Mouse (Mus musculus) neural tube, embryonic 14.5 days (tissue): ENCODE measurements around the gene Cfap20. TPM values are rescaled to one million over a fixed set of nuclear protein-coding genes. Genes with fewer than 3 reads are reported as not detected.

ENCODE experiments used
- ATAC-seq: fragments of 200-750 bp; cut with Nextera tagmentation; 2 replicates; pipeline ENCODE4 v1.8.0; 2017; ENCODE audit warnings: low read depth, mild to moderate bottlenecking, moderate TSS enrichment, moderate library complexity
- H3K27ac ChIP-seq: fragments of 300-500 bp; sonication (generic); 2 replicates; pipeline ENCODE4 v1.5.1; 2014; ENCODE audit warnings: low read depth, mild to moderate bottlenecking, control low read depth, low read length, moderate library complexity, mixed read lengths
- H3K27me3 ChIP-seq: fragments of 300-500 bp; sonication (generic); 2 replicates; pipeline ENCODE4 v1.6.1; 2014; ENCODE audit warnings: low read length; ENCODE audit not compliant: control insufficient read depth, insufficient read depth
- H3K36me3 ChIP-seq: fragments of 300-500 bp; sonication (generic); 2 replicates; pipeline ENCODE4 v1.6.1; 2014; ENCODE audit warnings: low read length, mixed read lengths; ENCODE audit not compliant: control insufficient read depth, insufficient read depth
- H3K4me1 ChIP-seq: fragments of 300-500 bp; sonication (generic); 2 replicates; pipeline ENCODE4 v1.6.1; 2014; ENCODE audit warnings: low read length; ENCODE audit not compliant: control insufficient read depth, insufficient read depth
- H3K4me2 ChIP-seq: fragments of 300-500 bp; sonication (generic); 2 replicates; pipeline ENCODE4 v1.6.1; 2014; ENCODE audit warnings: mild to moderate bottlenecking, low read depth, low read length, control low read depth
- H3K4me3 ChIP-seq: fragments of 300-500 bp; sonication (generic); 2 replicates; pipeline ENCODE4 v1.5.1; 2014; ENCODE audit warnings: low read depth, low read length, control low read depth, mixed read lengths
- H3K9ac ChIP-seq: fragments of 300-500 bp; sonication (generic); replicated peaks from 2 replicates; pipeline ENCODE4 v1.6.1; 2014; ENCODE audit warnings: low read depth, mild to moderate bottlenecking, control low read depth, low read length, mixed read lengths
- H3K9me3 ChIP-seq: fragments of 300-500 bp; sonication (generic); 2 replicates; pipeline ENCODE4 v1.6.1; 2016; ENCODE audit warnings: low read length; ENCODE audit not compliant: control insufficient read depth
- WGBS: fragments of 180-500 bp; shearing (Covaris S2); extraction: QIAGEN DNeasy Blood & Tissue Kit; methylation state at CpG from one replicate; pipeline ENCODE4 v1.1.7; 2014; 5-methylcytosine and 5-hydroxymethylcytosine counted together
- polyA plus RNA-seq: library from polyadenylated mRNA; unstranded; fragments of >200 nt; fragmentation: Nextera tagmentation; extraction: Ambion mirVana; gene quantifications from 2 replicates; pipeline ENCODE4 v1.2.1, GENCODE M21; 2014

The Cfap20 gene
- polyA plus RNA-seq, 1 experiment from 2014 or later: 133 TPM

DNA sequence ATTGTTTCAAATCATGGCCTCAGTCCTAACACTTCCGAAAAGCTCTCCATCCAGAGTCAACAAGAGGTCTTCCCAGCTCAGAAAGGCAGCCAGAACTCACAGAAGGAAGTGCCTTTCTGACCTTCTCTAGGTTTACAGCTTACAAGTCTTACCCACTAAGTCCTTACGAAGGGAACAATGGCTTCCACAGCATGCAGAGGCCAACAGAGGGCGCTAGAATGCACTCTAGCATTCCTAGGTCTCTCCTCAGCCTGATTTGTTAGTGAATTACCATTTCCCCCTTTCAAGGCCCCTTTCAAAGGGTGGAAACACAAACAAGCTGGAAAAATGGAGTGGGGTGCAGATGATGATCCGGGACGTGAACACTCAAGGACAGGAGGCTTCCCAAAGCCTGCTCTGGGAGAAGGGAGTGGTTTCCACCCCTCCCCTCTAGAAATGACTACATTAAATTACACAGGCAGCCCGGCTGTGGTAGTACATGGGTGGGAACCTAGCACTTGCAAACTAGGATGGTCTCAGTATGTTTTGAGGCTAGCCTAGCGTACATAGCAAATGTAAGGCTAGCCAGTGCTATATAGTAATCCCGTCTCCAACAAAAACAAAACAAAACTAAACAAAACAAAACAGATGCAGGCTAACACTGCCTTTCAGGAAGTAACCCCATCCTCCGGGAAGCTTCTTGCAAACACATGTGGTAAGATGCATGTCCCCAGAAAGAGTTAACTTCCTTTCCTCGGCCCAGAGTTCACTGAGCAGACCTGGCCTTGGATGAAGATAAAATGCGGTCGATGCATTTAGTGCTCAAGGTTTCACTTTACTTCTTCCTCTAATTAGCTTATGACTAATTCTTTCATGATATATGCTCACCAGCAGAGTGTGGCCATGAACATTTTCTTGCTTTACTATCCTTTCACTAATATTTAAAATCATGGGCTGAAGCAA lies 6.8 kb downstream of the Cfap20 start:
- Histone ChIP-seq H3K27ac (peak overlapping the region; percentile 71), H3K4me3 (no peak overlapping the region), H3K36me3 (no peaks in the 10 kb centered on the region), H3K9ac (no peak overlapping the region), H3K4me2 (peak overlapping the region; percentile 3; the same call in 1 of the 2 replicates), H3K9me3 (no peaks in the 10 kb centered on the region), H3K4me1 (peaks cover 34% of the 10 kb centered on the region), H3K27me3 (no peaks in the 10 kb centered on the region)
- peak; percentile 47; the same call in 1 of the 2 replicates for ATAC-seq
- 34% methylated on average over 12 of the region's 12 CpGs for WGBS

DNA sequence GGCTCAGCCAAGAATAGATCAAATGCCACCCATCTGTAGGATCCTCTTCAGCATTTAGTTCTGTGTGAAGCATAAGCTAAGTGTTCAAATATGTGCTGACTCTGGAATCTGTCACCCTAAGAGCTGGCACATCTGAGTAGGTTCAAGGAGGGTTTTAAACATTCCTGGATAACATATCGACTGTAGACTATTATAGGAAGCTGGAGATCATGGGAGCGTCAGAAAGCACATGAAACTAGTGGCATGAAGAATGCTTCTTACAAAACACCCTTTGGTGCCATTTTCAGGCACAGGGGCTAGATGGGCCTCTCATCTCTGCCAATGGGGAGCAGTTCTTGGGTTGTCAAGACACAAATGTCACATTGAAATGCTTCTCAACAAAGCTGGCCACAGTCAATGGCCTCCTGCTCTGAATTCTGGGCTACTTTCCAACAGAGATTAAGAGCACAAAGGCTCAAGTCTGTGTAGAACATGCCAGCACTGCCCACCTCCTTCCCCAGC lies 7.8 kb downstream of the Cfap20 start:
- Histone ChIP-seq H3K9ac (no peak overlapping the region), H3K4me3 (no peak overlapping the region), H3K4me2 (no peak overlapping the region), H3K27ac (peak overlapping the region; percentile 65), H3K9me3 (no peaks in the 10 kb centered on the region), H3K36me3 (peaks cover 8% of the 10 kb centered on the region), H3K27me3 (no peaks in the 10 kb centered on the region), H3K4me1 (peaks cover 26% of the 10 kb centered on the region)
- ATAC-seq: peak; percentile 70; the same call in 1 of the 2 replicates
- 44% methylated on average over 2 of the region's 2 CpGs for WGBS

DNA sequence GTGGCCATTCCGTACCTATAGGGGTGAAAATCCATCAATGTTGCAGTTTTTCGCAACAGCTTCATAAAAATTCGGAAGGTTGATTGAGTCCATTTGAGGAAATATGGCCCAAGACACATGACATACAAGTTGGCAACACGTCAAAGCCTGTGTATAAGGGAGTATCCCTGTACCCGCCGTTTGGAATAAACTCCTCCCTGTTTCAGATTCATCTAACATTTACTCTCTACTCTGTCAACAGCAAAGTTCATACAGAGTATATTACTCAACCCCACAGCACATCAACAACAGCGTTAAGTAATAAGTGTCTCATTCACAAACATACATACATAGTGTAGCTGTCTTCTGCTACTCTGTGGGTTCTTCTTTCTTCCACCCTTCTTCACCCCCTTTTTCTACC lies 10.0 kb downstream of the Cfap20 start:
- Histone ChIP-seq H3K27ac (no peak overlapping the region), H3K4me3 (no peak overlapping the region), H3K27me3 (no peaks in the 10 kb centered on the region), H3K9ac (no peak overlapping the region), H3K4me2 (no peak overlapping the region), H3K9me3 (no peaks in the 10 kb centered on the region), H3K36me3 (peaks cover 25% of the 10 kb centered on the region), H3K4me1 (peaks cover 18% of the 10 kb centered on the region)
- no peak for ATAC-seq
- WGBS: 93% methylated on average over 7 of the region's 7 CpGs

DNA sequence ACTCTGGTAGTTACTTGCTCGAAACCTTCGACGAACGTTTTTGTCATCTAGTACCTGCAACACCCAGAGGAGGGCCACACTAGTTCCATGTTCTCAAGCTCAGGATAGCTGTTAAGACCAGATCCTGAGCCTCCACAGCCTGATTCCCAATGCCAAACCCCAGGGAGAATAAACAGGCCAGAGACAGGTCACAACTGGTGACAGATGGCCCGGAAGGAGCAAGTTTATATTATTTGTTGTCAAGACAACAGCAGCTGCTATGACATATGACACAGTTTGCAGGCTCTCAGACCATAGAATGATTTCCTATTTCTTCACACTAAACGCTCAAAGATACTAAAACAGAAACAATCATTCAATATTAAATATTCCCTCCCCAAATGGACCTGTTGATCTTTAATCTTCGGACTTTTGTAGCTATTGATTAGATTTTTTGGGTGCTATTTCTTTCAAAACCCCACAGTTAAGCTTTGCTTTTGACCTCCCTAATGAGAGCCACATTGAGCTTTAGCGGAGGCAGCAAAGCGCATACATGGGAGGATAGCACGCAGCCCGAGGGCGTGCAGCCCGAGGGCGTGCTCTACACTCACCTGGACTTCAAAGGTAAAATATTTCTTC lies 12.4 kb downstream of the Cfap20 start:
- Histone ChIP-seq H3K4me1 (peaks cover 7% of the 10 kb centered on the region; the same call in 1 of the 2 replicates), H3K9ac (no peak overlapping the region), H3K4me2 (no peak overlapping the region), H3K9me3 (no peaks in the 10 kb centered on the region), H3K27ac (no peak overlapping the region), H3K27me3 (no peaks in the 10 kb centered on the region), H3K4me3 (no peak overlapping the region), H3K36me3 (peaks cover 25% of the 10 kb centered on the region)
- 96% methylated on average over 14 of the region's 14 CpGs for WGBS
- no peak for ATAC-seq

DNA sequence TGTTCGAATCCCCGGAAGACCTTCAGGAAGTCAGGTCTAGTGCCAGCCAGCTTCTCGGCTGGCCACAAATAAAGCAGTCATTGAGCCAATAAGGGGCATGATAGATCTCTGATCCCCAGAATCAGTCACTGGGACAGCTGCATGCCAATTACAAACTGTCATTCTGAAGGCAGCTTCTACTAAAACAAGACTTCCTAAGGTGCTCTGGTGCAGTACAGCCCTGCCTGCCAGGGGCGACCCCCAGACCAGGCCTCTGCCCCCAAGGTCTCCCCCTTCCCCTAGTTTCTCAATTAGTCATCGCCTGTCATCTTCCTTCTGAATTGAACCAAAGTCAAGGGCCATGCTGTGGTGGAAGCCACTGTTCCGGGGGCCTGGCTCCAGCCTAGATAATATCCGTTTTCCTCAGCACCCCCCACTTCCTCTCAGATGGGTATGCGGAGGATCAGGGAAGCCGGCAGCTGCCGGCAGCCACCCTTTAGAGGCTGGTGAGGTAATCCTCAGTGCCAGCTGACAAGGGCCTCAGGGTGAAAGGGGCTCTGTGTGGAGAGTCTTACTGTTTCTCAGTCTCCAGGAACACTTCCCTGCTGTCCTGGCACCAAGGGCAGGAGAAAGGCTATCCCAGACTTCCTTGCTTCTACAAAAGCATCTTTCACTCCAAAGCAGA lies 23.2 kb downstream of the Cfap20 start:
- Histone ChIP-seq H3K36me3 (no peaks in the 10 kb centered on the region), H3K4me1 (no peaks in the 10 kb centered on the region), H3K4me2 (no peak overlapping the region), H3K9ac (no peak overlapping the region), H3K27me3 (no peaks in the 10 kb centered on the region), H3K27ac (no peak overlapping the region), H3K9me3 (no peaks in the 10 kb centered on the region), H3K4me3 (no peak overlapping the region)
- no peak for ATAC-seq
- WGBS: 49% methylated on average over 10 of the region's 10 CpGs

DNA sequence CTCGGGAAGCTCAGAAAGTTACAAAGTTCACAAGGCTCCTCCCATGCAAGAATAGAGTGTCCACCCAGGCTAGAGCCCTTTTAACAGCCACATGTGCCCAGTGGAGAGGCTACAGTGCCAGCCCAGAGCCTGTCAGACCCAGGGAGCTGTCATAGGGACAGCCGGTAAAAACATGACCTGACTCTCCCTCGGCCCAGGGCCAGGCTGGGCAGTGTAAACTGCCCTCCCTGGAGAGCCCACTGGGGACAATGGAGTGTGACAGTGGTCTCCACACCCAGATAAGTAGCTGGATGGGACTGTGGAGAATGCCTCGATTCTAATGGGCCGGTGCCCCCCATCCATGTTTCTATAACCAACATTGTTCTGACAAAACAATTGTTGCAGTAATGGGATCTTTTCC lies 25.2 kb downstream of the Cfap20 start:
- no peaks in the 10 kb centered on the region for H3K36me3 ChIP-seq
- ATAC-seq: no peak
- no peaks in the 10 kb centered on the region for H3K4me1 ChIP-seq
- no peaks in the 10 kb centered on the region for H3K9me3 ChIP-seq
- H3K27me3 ChIP-seq: no peaks in the 10 kb centered on the region
- 83% methylated on average over 5 of the region's 5 CpGs for WGBS
- H3K4me3 ChIP-seq: no peak overlapping the region
- no peak overlapping the region for H3K4me2 ChIP-seq
- H3K27ac ChIP-seq: no peak overlapping the region
- H3K9ac ChIP-seq: no peak overlapping the region

DNA sequence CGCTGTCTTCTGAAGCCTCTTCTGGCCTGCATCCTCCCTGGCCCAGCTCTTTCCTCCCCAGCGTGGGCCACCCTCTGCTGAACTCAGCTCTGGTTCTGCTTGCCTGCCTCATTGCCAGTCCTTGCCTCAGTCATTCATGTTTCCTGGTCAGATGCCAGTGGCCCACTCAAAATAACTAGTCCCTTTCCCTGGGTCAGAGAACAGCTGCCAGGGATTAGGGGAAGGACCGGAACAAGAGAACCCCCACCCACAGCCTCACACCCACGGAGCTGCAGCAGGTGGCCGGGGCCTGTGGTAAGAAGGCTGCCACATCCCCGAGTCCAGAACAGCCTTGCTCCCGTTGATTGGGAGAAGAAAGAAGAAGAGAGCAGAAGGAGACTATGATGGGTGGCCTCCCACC lies 33.6 kb downstream of the Cfap20 start:
- 82% methylated on average over 7 of the region's 7 CpGs for WGBS
- no peak overlapping the region for H3K27ac ChIP-seq
- H3K9ac ChIP-seq: no peak overlapping the region
- H3K4me3 ChIP-seq: no peak overlapping the region
- H3K9me3 ChIP-seq: no peaks in the 10 kb centered on the region
- H3K36me3 ChIP-seq: no peaks in the 10 kb centered on the region
- peaks cover 3% of the 10 kb centered on the region; the same call in 1 of the 2 replicates for H3K4me1 ChIP-seq
- no peak overlapping the region for H3K4me2 ChIP-seq
- ATAC-seq: no peak
- H3K27me3 ChIP-seq: no peaks in the 10 kb centered on the region

DNA sequence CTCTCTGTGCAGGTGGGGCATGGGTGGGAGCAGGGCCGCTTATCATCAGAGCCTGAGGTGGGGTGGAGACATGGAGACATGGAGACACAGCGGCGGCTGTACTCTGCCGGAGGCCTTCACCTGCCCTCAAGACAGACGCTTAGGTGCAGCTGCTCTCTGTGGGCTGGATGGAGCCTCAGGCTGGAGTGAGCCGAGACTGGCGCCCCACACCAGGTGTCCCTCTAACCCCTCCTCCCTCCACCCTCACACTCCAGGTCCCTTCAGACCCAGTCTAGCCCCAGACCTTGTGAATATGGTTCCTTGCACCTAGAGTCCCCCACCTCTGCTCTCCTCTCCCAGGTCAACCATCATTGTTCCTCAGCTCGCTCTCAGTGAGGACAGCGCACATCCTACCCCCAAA lies 35.5 kb downstream of the Cfap20 start:
- Histone ChIP-seq H3K9me3 (no peaks in the 10 kb centered on the region), H3K27ac (no peak overlapping the region), H3K27me3 (no peaks in the 10 kb centered on the region), H3K4me2 (no peak overlapping the region), H3K36me3 (no peaks in the 10 kb centered on the region), H3K4me1 (peaks cover 3% of the 10 kb centered on the region; the same call in 1 of the 2 replicates), H3K4me3 (no peak overlapping the region), H3K9ac (no peak overlapping the region)
- 85% methylated on average over 9 of the region's 9 CpGs for WGBS
- no peak for ATAC-seq
